Mouse (Mus musculus) urinary bladder, adult 18-20 months (tissue): ENCODE results near the gene Rims1.

Source experiments
- DNase-seq, 2 experiments: peaks; one replicate each; pipeline ENCODE4 v3.0.0; 2022; ENCODE audit warnings: low spot score in 2 of 2, mixed read lengths in 2 of 2

The Rims1 gene

DNA sequence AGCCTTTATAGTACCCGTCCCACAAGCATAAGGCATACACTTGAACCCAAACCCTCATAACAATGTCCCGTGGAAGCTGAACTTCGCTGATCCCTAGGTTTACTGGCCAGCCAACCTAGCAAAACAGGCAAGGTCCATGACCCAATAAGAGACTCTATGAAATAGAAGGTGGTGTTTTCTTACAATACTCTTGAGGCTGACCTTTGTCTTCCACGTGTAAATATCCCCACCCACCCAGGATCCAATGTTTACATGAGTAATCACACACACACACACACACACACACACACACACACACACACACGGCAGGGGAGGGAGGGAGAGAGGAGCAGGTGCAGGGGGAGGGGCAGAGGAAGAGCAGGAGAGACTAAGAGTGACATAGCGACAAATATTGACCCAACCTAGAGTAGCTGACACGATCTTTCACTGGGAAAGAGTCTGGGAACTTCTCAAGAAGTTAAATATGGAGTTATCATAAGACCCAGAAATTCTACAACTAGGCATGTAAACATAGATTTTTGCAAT, 217.9 kb downstream of the Rims1 start:
- DNase-seq, result no peak

DNA sequence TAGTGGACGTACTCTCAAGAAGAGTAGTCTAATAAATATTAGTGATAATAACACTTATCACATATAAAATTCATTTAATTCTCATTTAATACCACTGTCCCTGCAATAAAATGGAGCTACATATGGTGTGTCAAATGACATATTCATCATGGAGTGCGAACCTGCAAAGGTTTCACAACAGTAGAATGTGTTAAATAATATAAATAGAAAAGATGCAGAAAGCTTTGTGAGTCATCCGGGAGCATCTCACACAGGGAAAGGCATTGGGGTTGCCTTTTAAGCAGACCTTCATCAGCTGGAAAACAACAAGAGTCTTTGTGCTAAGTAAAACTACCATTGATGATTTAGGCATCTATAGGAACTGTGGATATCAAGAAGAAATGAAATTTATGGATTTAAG, 220.2 kb downstream of the Rims1 start:
- no peak for DNase-seq

DNA sequence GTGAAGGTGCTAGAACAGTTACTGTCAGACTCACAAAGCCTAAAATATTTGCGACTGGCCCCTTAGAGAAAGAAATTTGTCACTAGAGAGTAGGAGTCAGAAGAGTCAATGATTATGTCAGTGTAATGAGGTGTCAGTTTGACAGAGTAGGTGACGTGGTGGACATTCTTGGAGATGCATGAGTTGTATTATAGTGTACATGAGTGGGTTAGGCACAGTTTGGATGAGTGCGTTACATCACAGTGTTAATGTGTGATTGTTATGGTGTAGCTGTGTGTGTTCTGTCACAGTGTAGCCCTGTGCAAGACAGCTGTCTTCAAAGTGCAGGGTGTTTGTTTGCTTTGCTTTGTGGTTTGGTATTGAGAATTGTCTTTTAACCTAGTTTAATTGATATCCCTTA, 226.3 kb downstream of the Rims1 start:
- DNase-seq, result no peak

DNA sequence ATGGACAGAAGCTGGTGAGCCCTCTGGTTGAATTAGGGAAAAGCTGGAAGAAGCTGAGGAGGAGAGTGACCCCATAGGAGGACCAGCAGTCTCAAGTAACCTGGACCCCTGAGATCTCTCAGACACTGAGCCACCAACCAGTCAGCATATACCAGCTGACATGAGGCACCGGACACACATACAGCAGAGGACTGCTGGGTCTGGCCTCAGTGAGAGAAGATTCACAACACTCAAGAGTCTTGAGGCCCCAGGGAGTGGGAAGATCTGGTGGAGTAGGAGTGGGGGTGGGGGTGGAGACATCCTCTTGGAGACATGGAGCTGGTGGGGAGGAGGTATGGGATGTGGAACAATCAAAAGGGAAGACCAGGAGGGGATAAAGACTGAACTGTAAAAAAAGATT, 233.1 kb downstream of the Rims1 start:
- DNase-seq, result no peak

DNA sequence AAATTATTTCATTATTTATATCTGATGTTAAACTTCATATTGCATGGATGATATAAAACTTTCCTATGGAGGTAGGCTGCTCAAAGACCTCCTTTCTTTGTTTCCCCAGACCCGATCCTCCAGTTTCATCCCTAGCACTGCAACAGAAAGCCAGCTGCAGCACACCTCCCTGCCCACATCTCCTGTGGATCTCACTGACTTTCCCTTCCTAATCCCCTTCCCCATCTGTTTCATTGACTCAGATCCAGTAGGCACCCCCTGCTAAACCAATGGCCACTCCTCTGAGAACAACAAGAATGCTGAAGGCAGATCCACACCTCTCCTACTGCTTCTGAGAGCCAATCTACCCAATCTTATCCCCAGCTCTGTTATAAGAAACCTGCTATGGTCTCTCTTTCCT, 259.5 kb downstream of the Rims1 start:
- DNase-seq, result no peak

DNA sequence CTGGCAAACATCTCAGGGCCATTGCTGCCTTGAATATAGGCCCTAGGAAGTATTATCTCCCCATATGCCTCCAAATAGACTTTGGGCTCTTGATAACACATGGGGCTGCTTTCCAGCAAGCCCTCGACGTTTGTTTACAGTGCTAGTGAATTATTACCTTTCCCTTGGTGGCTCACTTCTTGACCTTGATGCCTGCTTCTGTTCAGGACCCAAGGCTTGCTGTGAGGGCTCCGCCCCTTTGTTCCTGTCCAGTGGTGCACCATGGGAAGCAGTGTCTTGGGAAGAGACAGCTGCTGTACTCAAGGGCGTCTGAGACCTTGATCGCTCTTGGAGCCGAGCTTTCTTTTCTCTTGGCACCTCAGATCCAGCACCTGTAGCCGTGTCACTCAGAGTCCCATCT, 267.7 kb downstream of the Rims1 start:
- DNase-seq, result no peak

DNA sequence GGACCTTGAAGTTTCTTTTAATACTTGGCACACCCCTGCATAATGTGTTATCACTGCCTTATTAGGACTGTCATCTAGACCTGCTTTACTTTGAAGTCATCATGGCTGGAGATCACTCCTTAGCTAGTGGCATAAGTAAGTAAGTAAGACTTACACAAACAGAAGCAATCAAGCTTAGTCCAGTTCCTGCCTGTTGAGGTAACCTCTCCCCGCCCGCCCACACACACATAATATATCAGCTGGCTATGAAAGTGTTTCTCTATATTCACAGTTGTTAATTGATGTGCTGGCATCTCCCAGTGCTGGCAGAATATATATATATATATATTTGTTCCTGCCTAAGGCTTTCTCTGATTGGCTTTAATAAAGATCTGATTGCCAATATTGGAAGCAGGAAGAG, 269.0 kb downstream of the Rims1 start:
- DNase-seq, result no peak

DNA sequence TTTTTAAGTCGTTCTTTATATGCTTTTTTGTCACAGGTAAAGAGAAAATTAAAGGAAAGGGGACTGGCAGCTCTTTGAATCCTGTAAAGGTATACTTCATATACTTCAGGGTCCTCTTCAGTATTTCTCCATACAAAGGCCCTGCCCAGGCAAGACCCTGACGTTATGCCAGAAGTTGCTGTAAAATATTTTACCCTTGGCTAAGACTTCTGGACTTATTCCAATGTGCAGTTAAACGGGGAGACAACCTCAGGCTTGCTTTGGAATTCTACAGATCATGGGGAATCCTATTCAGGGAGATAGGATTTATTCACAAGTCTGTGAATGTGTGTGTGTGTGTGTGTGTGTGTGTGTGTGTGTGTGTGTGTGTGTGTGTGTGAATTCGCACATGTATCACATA, 270.7 kb downstream of the Rims1 start:
- DNase-seq, result no peak

DNA sequence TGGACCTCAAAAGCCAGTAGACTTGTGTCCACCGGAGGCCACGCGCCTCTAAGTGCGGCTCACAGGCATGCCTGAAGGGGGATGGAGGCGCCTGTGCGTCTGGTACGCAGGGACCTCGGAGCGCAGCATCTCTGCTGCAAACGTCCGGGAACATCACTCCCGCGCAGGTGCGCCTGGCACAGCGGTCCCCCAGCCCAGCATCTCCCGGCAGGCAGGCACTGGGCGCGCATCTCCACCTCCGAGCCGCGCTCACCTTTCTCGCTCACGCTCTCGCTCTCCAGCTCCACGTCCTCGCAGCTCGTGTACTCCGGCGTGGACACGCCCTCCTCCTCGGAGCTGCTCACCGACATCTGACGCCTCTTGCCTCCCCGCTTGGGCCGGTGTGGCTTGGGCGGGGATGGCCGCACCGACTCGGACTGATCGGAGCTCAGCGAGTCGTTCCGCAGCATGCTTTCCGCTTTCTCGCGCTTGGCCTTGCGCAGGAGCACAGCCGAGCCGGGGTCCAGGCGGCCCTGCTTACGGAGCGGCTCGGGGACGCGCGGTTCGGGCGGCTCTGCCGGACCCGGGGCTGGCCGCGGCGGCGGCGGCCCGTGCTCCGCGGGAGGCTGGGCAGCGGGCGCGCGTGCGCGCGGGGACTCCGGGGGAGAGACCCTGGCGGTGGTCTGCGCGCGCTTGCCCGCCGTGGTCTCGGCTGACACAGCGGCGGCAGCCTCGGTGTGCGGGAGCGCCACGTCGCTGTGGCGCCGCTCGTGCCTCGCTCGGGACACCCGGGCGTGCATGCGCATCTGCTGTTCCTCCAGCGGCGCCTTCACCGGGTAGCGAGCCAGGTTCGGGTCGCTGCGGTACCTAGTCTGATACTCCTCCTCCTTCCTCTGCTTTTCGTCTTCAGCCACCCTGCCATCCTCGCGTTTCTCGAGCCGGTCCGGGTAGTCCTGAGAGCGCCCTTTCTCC, 272.4 kb downstream of the Rims1 start:
- peak in 1 of 2 experiments; percentile 0 for DNase-seq

DNA sequence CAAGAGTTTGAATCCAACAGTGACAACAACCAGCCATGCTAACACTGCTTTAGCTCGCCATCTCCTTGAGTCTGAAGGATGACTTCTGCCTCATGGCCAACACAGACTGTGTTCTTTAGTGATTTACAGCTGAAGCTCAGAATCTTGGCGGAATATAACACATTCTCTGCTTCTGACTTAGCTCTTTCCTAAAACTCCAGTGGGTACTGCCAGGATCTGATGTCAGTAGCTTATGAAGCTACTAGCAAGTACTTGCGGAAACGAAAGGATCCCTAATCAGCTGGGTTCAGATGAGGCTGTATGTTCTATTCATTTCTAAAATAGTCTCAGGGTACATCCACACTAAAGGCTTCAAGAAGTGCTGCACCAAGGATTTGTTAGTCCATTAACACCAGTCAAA, 290.7 kb downstream of the Rims1 start:
- DNase-seq, result no peak

DNA sequence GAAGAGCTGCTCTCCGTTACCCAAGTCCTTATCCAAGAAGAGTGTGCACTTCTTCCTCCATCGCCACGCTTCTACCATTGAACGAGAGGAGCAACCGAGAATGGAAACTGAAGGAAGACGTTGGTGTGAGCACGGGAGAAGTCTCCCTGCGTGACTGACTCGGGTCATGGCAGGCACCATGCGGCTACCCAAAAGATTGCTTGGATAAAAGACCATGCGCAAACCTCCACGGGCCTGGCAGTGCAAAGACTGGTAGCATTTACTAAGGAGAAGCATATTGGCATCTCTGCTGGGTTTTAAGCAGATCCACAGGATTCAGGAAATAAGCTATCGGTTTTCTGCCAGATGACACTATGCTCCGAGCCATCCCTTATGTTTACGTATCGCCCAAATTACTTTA, 293.4 kb downstream of the Rims1 start:
- no peak for DNase-seq

DNA sequence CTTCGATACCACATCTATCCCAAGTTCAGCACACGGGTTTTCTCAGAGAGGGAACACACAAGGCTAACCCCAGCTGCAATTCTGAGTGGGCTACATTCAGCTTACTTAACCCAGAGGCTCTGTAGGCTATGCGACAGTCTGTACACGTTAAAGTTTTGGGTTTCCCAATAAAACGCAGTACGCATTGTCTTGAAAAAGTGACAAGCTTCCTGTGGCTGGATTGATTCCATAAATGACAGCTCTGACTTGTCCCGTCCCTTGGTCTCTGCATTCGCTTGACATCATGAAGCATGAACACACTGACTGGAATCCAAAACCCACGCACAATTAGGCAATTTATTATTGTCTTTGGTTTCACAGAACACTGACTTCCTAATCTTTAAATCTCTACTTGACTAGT, 294.2 kb downstream of the Rims1 start:
- DNase-seq, result no peak

DNA sequence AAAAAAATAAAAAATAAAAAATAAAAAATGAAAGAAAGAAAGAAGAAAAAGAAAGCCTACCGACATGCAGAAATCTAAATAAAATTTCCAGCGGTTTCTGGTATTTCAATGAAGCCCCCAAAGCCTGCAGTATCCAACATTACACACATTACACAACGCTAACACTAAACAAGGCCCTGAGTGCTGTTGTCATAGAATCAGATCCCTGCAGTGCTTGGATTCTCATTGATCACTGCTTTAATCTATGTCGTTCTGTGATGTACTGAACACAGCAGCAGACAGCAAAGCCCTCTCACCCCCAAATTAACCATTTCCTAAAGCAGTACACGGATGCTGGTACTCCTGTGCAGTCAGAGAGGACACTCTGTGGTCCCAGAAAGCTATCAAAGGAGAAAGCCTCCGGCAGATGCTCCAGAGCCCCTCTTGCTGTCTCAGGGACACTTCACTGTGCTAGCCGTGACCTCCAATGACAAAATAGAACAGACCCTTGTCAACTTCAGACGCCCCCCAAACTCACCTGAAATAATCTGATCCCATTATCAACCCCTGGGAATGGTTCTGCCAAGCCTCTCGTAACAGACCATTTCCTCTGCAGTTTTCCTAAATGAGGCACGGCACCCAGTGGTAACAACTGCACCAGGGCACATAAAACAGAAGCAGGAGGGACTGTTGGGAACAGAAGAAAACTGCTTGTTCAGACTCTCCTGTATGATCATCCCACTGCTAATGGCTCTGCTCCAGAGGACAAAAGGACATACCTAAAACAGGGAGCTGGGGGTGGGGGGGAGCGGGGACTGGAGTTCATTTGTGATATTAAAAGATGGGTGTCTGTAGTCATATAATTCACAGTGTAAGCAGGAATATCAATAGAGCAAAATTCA, 296.8 kb downstream of the Rims1 start:
- no peak for DNase-seq

DNA sequence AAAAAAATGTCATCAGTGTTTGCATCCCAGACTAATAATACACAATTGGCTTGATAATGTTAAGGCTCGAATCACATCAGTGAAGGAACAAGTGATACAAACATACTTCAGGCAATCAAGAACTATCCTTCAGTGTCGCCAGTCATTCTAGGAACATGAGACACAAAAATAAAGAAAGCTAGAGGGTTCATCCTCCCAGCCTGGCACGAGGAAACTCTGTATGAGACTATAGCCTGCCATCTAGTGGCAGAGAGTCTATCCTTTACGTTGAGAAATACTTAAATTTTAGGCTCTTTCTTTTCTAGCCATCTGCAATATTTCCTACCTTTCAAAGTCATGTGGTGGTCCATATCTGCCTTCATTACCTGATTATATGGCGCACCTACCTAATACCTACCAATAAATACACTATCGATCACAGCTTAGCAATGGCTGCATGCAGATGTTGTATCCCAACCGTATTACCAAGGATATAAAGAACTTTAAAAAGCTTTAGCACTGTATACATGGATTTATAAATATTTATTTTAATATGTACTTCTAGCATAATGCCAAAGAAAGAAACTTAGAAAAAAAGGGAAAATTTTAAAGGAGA, 318.4 kb downstream of the Rims1 start:
- no peak for DNase-seq

DNA sequence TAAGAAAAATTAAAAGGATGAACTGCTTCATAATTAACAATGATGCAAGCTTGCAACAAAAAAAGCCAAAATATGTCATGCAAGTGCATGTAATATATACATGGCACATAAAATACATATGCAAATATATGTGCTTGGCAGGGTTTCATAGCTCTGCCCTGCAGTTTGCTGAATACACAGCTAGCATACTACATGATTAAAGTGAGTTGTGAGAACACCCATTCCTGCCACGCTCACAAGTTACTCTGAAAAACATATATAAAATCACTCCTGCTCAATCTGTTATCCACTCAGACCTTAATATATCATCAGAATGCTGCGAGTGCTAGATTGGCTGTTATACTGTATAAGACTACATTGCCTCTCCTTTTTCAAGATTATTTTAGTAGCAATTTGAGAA, 329.6 kb downstream of the Rims1 start:
- no peak for DNase-seq

DNA sequence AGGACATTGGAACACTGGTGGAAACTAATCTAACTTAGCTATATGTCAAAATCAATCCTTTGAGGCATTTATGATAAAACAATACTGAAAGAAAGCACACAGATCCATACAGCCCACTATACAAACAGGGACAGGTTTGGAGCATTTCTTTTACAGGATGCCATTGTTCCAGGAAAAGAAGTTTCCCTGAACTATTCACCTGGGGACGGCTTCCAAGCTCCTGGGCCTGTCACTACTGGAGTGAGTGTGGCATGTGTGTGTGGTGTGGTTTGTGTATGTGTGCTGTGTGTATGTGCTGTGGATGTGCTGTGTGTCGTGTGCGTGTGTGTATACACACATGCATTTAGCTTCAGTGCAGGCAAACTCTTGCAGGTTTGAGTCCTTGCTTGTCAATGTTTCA, 338.8 kb downstream of the Rims1 start:
- DNase-seq, result no peak

DNA sequence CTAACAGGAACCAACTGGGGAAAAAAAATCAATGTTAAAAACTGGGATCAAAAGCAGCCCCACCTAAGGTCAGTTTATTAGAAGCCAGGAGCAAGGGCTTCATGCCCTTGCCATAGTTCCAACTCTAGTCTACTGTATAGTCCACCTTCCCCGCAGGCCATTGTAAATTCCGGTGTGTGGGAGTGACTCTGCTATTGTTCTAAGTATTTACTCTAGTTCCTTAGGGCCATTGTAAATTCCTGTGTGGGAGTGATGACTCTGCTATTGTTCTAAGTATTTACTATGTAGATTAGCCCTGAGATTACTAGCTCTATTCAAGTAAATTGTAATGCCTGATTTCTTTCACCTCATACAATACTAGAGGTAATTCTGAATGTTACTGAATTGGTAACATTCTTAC, 339.2 kb downstream of the Rims1 start:
- no peak for DNase-seq

DNA sequence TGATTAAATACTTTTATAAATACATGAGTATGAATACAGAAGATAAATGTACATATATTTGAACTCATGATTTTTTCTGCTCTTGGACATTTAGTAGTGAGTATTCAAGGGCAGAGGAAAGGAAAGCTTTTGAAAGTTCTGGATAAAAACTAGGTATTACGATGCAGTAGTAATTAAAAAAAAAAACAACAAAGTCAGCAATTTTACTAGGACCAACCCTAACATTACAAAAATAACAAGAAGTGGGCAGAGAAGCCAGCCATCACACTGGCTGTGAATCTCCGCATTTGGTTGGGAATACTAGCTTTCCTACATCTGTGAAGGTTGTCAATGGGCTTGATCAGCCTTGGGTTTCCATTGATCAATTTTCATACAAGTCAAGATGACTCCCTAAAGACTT, 381.8 kb downstream of the Rims1 start:
- DNase-seq, result no peak

DNA sequence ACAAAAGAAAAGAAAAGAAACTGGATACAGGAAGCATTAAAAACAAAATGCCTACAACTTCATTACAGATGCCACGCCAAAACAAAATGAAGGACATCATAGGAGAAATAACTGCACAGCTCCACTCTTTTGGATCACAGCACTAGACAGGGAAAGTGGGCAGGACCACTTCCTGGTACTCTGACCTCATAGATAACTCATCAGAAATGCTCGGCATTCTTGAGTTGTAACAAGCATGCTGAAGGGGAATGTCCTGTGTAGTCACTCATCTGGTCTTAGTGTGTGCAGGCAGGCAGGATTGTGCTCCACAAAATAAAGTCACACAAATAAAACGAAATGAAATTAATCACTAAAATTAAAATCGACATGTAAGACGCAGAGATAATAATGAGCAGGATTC, 383.7 kb downstream of the Rims1 start:
- no peak for DNase-seq

DNA sequence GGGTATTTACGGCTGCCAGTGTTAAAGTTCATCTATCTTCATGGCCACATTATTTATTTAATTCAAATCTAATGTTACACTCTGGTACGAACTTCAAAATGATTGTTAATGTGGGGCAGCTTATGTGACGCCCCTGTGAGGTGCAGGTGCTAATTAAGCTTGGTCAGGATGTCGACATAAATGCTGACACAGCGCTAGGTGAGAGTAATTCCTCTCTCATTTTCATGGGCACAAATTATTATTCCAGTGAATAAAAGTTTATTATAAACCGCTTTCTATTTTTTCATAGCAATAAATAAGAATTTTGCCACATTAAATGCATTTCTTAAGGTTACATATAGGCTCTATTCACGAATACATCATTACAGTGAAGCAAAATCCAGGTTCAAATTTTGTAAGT, 395.6 kb downstream of the Rims1 start:
- DNase-seq, result no peak

DNA sequence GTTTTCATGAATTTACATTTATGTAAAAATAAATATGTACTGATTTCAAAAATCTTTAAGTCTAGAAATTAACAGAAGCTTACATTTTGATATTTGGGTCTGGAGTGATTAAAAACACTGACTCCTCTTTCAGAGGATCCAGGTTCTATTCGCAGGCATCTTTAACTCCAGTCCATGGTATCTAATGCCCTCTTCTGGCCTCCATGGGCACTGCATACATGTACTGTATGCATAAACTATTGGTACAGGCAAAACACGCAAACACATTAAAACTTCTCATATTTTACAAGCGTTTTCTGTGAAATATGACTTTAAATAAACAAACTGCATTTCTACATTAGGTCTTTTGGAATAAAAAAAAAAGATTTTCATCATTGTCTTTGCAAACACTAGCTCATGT, 419.4 kb downstream of the Rims1 start:
- DNase-seq, result no peak

DNA sequence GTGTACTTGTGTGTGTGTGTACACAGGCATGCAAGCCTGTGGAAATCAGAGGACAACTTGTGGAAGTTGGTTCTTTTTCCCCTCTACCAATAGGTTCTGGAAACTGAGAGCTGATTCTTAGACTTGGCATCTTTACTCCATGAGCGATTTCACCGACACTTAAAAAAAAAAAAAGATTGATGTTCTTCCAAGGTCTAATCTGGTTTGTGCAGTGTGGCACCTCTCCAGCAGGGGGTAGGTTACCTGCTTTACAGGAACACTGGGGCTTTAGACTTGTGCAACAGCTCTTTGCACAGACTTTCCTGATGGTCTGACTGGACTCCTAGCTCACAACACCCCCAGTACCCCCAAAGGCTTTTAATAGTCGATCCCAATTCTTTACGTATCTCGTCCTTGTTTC, 428.1 kb downstream of the Rims1 start:
- DNase-seq, result no peak
